Mouse (Mus musculus) forebrain, postnatal 0 days (tissue): ENCODE results near the gene Tsks. TPM values are rescaled to one million over a fixed set of nuclear protein-coding genes. Genes with fewer than 3 reads are reported as not detected.

Source experiments
- ATAC-seq: fragments of 200-750 bp; cut with Nextera tagmentation; 2 replicates; pipeline ENCODE4 v1.8.0; 2017; ENCODE audit warnings: mild to moderate bottlenecking, moderate library complexity
- DNase-seq: peaks from one replicate; pipeline ENCODE4 v3.0.0-alpha.2; 2015
- H3K27ac ChIP-seq: fragments of 300-500 bp; sonication (generic); 2 replicates; pipeline ENCODE4 v1.5.1; 2014; ENCODE audit warnings: low read depth, mild to moderate bottlenecking, antibody characterized with exemption, low read length, moderate library complexity, mixed read lengths
- H3K27me3 ChIP-seq: fragments of 300-500 bp; sonication (generic); 2 replicates; pipeline ENCODE4 v1.6.1; 2014; ENCODE audit warnings: mild to moderate bottlenecking, low read length, mixed read lengths; ENCODE audit not compliant: insufficient read depth
- H3K36me3 ChIP-seq: fragments of 300-500 bp; sonication (generic); 2 replicates; pipeline ENCODE4 v1.6.1; 2014; ENCODE audit warnings: mild to moderate bottlenecking, moderate library complexity; ENCODE audit not compliant: insufficient read depth
- H3K4me1 ChIP-seq: fragments of 300-500 bp; sonication (generic); 2 replicates; pipeline ENCODE4 v1.6.1; 2014; ENCODE audit warnings: antibody characterized with exemption; ENCODE audit not compliant: insufficient read depth
- H3K4me2 ChIP-seq: fragments of 300-500 bp; sonication (generic); 2 replicates; pipeline ENCODE4 v1.6.1; 2014; ENCODE audit warnings: low read depth, mild to moderate bottlenecking, moderate library complexity
- H3K4me3 ChIP-seq: fragments of 300-500 bp; sonication (generic); 2 replicates; pipeline ENCODE4 v1.5.1; 2014; ENCODE audit warnings: low read depth, low read length, mixed read lengths
- H3K9ac ChIP-seq: fragments of 300-500 bp; sonication (generic); 2 replicates; pipeline ENCODE4 v1.6.1; 2014; ENCODE audit warnings: mild to moderate bottlenecking
- H3K9me3 ChIP-seq: fragments of 300-500 bp; sonication (generic); 2 replicates; pipeline ENCODE4 v1.6.1; 2016; ENCODE audit warnings: low read length
- CTCF ChIP-seq: sonication (generic); IDR thresholded peaks from 2 replicates; pipeline ENCODE4 v1.5.1; 2016; ENCODE audit warnings: antibody characterized with exemption, control low read depth, low read depth
- WGBS: fragments of 180-500 bp; shearing (Covaris S2); extraction: QIAGEN DNeasy Blood & Tissue Kit; methylation state at CpG from one replicate; pipeline ENCODE4 v1.1.7; 2014; 5-methylcytosine and 5-hydroxymethylcytosine counted together
- polyA plus RNA-seq: library from polyadenylated mRNA; unstranded; fragments of >200 nt; fragmentation: Nextera tagmentation; extraction: Ambion mirVana; gene quantifications from 2 replicates; pipeline ENCODE4 v1.2.1, GENCODE M21; 2015
- total RNA-seq: library from RNA; depleted of rRNA; stranded (reverse); fragments of >200 nt; gene quantifications from 2 replicates; pipeline ENCODE4 v1.2.3, GENCODE M21; 2014

Gene Tsks
- total and polyA plus RNA-seq, 2 experiments from 2014 or later = 0.18 TPM; not detected in 1

DNA sequence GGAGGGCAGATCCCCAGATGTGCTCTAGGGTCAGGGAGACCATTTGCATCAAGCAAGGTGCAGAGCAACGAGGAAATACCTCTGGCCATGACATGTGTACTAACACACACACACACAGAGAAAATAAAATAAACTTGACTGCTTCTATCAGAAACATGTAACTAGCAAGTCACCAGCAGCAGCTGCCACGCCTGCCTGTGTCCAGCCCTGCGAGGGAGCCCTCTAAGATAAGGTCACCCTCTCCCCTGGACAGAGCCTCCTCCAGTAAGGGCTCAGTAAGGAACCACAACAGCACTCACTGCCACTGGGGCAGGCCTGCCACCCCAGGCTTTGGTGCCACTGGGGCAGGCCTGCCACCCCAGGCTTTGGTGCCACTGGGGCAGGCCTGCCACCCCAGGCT, 24.8 kb upstream of the Tsks start:
- no peak for TF ChIP-seq CTCF
- Histone ChIP-seq H3K4me2 (no peak overlapping the region), H3K36me3 (peaks cover 57% of the 10 kb centered on the region)

GRCm38 (mm10) chr7:44919127-44919526, 23.9 kb upstream of the Tsks start:
- no peak for DNase-seq
- no peak overlapping the region for H3K4me2 ChIP-seq
- H3K9ac ChIP-seq = no peak overlapping the region
- peaks cover 55% of the 10 kb centered on the region for H3K36me3 ChIP-seq
- no peak for ATAC-seq
- H3K27me3 ChIP-seq = no peaks in the 10 kb centered on the region
- no peaks in the 10 kb centered on the region for H3K4me1 ChIP-seq
- 73% methylated on average over 5 of the region's 5 CpGs for WGBS
- no peak for TF ChIP-seq CTCF
- H3K4me3 ChIP-seq = no peak overlapping the region
- no peak overlapping the region for H3K27ac ChIP-seq
- no peaks in the 10 kb centered on the region for H3K9me3 ChIP-seq

More for the DNA sequence above, 24.8 kb upstream of the Tsks start:
- Histone ChIP-seq H3K9ac (no peak overlapping the region), H3K4me3 (no peak overlapping the region), H3K9me3 (no peaks in the 10 kb centered on the region), H3K4me1 (no peaks in the 10 kb centered on the region), H3K27me3 (no peaks in the 10 kb centered on the region), H3K27ac (no peak overlapping the region)
- ATAC-seq (no peak), DNase-seq (no peak)
- WGBS = 75% methylated on average over 3 of the region's 3 CpGs

DNA sequence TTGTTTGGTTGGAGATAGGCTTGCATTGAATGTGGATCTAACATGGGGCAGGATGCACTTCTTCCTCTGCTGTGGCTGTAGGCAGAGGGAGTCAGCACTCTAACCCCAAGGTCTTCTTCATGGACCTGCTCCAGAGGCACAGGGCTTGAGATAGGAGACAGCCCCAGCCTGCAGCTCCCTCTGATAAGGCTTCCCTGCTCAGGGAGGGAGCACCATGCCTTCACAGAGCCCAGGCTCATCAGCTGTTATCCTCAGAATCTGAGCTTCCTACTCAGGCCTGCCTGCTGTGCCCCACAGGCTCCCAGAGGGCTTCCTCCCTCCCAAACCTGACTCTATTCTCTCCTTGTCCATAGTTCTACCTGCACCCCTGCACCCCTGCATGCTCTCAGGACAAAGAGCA, 20.5 kb upstream of the Tsks start:
- no peak overlapping the region for H3K4me3 ChIP-seq

GRCm38 (mm10) chr7:44925468-44925867, 17.5 kb upstream of the Tsks start:
- no peaks in the 10 kb centered on the region for H3K9me3 ChIP-seq

More for the DNA sequence above, 20.5 kb upstream of the Tsks start:
- no peak overlapping the region for H3K9ac ChIP-seq
- H3K9me3 ChIP-seq = no peaks in the 10 kb centered on the region
- H3K27me3 ChIP-seq = no peaks in the 10 kb centered on the region
- DNase-seq (no peak), ATAC-seq (no peak)
- H3K4me2 ChIP-seq = no peak overlapping the region
- no peaks in the 10 kb centered on the region for H3K4me1 ChIP-seq
- H3K36me3 ChIP-seq = peaks cover 33% of the 10 kb centered on the region
- TF ChIP-seq CTCF = no peak
- no peak overlapping the region for H3K27ac ChIP-seq

DNA sequence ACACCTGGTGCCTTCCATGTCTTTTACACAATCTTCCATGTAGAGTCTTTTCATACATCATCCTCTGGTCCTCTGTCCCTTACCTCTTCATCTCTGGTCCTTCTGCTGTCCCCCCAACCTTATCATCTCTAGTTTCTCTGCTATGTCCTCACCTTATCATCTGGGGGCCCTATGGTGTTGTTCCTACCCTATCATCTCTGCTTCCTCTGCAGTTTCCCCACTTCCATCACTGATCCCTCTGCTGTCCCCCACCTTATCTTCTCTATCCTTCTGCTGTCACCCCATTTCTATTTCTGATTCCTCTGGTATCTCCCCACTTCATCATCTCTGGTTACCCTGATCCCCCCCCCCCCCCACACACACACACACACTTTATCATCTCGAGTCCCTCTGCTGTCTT, 14.4 kb upstream of the Tsks start:
- no peak for TF ChIP-seq CTCF
- WGBS = 0% methylated on average over 1 of the region's 1 CpGs
- peak overlapping the region; percentile 68 for H3K4me2 ChIP-seq

More at GRCm38 (mm10) chr7:44925468-44925867, 17.5 kb upstream of the Tsks start:
- 73% methylated on average over 3 of the region's 3 CpGs for WGBS
- TF ChIP-seq CTCF = peak; percentile 76
- Histone ChIP-seq H3K4me3 (no peak overlapping the region), H3K36me3 (peaks cover 28% of the 10 kb centered on the region), H3K27ac (no peak overlapping the region), H3K4me1 (peaks cover 13% of the 10 kb centered on the region), H3K9ac (no peak overlapping the region), H3K27me3 (no peaks in the 10 kb centered on the region), H3K4me2 (no peak overlapping the region)
- DNase-seq (peak; percentile 49), ATAC-seq (no peak)

GRCm38 (mm10) chr7:44929204-44930151, 13.5 kb upstream of the Tsks start, which contains the start of gene Ap2a1:
Ap2a1 (minus strand) TSS chr7:44929496.
- ATAC-seq = peak; percentile 97
- under 1% methylated on average over 83 of the region's 84 CpGs for WGBS
- peak; percentile 100 for DNase-seq
- Histone ChIP-seq H3K4me2 (peak within 1 kb of the TSS; percentile 68), H3K4me1 (peaks cover 13% of the 10 kb centered on the region), H3K4me3 (peak within 1 kb of the TSS; percentile 95), H3K27ac (peak within 1 kb of the TSS; percentile 93), H3K36me3 (no peaks in the 10 kb centered on the region), H3K27me3 (no peaks in the 10 kb centered on the region), H3K9ac (peak within 1 kb of the TSS; percentile 94), H3K9me3 (no peaks in the 10 kb centered on the region)
- TF ChIP-seq CTCF = peak; percentile 44

More for the DNA sequence above, 14.4 kb upstream of the Tsks start:
- Histone ChIP-seq H3K27me3 (no peaks in the 10 kb centered on the region), H3K9ac (peak overlapping the region; percentile 94), H3K4me1 (peaks cover 13% of the 10 kb centered on the region), H3K9me3 (no peaks in the 10 kb centered on the region), H3K36me3 (peaks cover 4% of the 10 kb centered on the region), H3K27ac (peak overlapping the region; percentile 21; the same call in 1 of the 2 replicates), H3K4me3 (peak overlapping the region; percentile 95)
- DNase-seq (no peak), ATAC-seq (no peak)

- WGBS = 93% methylated on average over 4 of the region's 4 CpGs
- no peaks in the 10 kb centered on the region for H3K9me3 ChIP-seq
- no peak overlapping the region for H3K9ac ChIP-seq
- H3K36me3 ChIP-seq = no peaks in the 10 kb centered on the region
- no peaks in the 10 kb centered on the region for H3K4me1 ChIP-seq
- no peak for ATAC-seq
- H3K27ac ChIP-seq = no peak overlapping the region
- no peak overlapping the region for H3K4me2 ChIP-seq
- no peak for DNase-seq
- no peaks in the 10 kb centered on the region for H3K27me3 ChIP-seq
- no peak for TF ChIP-seq CTCF
- no peak overlapping the region for H3K4me3 ChIP-seq
Observed at GRCm38 (mm10) chr7:44938680-44939079, 4.3 kb upstream of the Tsks start.
